Mouse (Mus musculus) right cerebral cortex, postnatal 4 days (tissue): ENCODE measurements around the gene Adam15.

Experiments used
- DNase-seq: peaks from one replicate; pipeline ENCODE4 v3.0.0-alpha.2; 2022

The Adam15 gene

GRCm38 (mm10) chr3:89349869-89350501, at the start of gene Adam15:
Gene Adam15, minus strand, starts transcription at chr3:89349996.
- DNase-seq = peak; percentile 90

DNA sequence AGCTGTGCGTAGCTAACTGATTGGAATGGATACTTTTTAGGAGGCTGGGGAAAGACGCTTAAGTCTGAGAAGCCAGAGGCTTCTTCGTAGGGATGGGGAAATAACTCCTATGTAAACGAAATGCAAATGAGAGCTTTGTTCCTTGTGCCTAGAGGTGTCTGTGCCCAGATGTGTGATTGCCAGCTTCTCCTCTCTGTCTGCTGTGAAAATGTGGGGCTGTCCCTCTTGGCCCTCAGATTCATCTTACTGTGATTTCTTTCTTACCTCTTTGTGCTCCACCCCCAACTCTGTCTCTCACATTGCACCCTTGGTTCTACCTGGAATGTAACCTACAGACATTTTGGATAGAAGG, 46.8 kb upstream of the Adam15 start:
- DNase-seq = no peak

DNA sequence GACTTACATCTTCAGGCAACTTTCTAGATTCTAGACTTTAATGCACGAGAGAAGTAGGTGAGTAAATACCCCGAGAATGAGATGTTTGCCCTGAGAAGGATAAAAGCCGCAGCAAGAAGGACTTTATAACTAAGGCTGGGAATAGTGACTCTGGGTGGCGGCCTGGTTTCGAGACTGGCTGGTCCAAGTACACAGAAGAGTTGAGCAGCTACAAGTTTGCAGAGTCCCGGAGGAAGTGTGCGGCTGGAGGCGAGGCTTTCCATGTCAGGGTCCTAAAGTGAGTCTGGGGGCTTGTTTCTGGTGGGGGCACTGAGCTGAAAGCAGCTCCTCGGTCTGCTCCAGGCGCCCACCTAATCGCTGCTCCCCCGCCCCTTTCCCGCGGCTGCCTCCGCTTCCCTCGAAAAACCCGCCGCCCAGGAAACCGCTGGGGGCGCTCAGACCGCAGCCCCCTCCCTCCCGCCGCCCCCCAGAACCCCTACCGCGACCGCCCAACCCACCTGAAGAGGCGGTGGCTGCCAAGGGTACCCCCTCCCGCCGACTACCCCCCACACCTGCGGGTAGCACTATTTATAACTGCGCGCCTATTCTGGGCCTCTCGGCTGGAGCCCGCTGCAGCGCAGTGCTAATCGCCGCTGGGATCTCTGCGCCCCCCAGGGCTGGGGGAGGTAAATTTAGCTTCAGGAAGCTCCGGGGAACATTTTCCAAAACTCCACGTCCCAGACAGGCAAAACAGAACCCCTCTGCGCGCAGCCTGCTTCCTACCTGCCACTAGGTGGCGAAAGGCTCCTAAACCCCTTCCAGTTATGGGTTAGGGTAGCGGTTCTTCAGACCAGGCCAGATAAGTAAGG, 46.2 kb upstream of the Adam15 start:
- DNase-seq = peak; percentile 57

- no peak for DNase-seq
Observed at GRCm38 (mm10) chr3:89395419-89395805, 45.6 kb upstream of the Adam15 start.

- peak; percentile 57 for DNase-seq
Observed at GRCm38 (mm10) chr3:89394894-89395256, 45.1 kb upstream of the Adam15 start.

DNA sequence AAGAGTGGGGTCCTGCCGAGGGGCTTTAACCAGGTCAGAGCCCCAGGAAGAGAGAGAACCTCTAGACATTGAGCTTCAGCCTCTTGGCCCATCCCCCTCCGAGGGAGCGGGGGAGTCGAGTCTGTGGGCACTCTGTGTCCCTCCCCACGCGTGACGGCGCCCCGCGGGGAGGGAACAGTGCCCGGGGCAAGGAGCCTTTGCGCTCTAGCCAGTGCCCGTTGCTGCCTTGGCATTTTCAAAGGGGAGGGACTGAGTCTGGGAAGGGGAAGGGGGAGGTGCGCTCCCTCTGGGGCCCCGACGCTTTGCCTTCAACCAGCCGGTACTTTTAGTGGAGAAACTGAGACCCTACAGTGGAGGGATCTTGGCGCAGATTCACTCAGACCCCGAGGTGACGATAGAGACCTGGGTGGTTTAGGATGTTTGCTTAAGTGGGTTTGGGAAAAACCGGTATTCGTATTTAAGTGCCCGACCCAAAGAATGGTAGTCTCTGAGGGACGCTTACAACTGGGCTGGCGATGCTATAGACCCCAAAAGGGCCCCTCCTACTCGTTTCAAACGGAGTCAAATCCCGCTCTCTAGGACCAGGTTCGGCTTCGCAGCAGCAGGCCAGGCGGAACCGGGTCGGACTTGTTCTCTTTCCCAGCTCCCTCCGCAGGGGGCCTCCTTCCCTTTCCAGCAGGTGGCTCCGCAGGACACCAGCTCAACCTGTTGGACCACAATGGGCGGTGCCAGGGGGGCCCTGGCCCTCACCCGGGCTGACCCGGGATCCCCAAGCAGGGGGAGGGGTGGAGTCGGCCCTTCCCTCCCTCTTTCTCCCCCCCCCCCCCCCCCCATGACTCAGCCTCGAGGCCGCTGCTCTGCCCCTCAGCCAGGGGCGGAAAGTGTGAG, 44.5 kb upstream of the Adam15 start, which contains the start of gene Zbtb7b:
Gene Zbtb7b (minus strand): TSS at position 771 of the 888 bp plus-strand sequence.
- DNase-seq = peak; percentile 53

DNA sequence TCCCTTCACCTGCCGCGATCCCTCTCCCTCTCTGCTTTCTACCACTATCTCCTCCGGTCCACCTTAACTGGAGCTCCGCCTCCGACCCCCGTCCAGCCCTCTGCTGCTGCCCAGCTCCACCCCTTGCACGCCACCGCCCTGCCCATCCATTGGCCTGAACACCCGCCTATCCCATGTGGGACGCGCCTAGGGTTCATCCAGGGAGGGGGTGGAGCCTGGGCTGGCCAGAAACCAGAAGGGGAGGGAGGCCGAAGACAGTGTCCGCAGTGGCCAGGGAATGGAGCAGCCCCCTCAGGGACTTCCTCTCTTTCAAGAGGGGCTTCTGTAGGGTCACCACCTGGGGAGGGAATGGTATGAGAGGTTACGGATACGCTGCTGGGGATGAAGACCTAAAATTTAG, 43.8 kb upstream of the Adam15 start:
- DNase-seq = peak; percentile 84

DNA sequence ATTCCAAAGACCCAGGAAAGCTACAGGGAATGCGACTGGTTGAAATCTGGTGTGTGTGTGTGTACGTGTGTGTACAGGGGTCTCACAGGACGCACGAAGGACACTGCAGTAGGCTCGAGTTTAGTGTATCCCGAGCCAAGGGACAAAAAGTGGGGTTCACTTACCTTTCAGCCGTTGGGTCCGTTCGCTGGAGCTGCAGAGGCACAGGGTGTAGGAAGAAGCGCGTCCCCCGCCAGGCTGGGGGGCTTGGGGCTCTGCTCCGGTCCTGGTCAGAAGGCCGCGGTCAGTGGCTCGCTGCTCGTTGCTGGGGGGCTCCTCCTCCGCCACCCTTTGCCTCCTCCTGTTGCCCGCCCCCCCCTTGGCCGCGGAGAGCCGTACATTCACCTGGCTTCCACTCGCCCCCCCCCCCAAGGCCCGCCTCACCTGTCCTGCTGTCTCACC, 43.1 kb upstream of the Adam15 start:
- no peak for DNase-seq

- DNase-seq = no peak
Observed at GRCm38 (mm10) chr3:89391663-89392511, 42.1 kb upstream of the Adam15 start.

DNA sequence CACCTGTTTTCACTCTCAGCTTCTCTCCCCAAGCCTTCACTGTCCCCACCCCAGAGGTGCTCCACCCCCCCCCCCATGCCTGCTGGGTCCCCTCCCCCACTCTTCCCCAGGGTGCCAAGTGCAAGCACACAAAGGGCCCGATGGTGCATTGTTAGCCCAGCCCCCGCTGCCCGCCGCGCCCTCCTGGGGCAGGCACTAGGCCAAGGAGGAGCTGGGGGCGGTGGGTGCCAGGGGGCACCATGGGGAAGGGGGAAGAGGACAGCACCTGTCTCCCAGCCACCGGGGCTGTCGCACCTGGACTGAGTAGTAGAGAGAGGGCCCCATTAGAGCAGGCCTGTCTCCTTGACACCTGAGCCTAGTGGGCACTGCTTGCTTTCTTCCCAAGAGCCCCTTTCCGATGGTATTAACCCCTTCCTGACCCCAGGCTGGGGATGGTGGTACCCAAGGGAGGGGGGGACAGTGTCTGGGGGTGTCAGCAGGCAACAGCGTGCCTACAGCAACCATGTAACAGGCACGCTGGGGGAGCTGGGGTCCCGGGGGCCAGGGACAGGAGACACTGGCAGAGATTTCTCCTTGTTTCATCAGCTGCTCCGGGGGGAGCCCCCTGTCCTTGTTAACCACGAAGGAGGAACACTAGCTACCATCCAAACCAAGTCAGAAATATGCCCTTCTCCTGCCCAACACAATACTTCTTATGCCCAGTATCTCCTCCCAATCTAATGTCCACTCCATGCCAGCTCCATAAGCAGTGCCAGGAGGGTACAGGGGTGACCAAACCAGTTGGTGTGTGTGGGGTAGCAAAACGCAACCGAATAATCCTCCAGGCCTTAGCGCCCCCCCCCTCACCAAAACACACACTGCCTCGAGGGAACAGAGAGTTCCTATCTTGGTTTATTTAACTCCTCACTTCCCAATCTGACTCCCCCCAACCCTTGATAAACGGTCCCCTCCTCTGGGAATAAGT, 41.2 kb upstream of the Adam15 start:
- DNase-seq = no peak

DNA sequence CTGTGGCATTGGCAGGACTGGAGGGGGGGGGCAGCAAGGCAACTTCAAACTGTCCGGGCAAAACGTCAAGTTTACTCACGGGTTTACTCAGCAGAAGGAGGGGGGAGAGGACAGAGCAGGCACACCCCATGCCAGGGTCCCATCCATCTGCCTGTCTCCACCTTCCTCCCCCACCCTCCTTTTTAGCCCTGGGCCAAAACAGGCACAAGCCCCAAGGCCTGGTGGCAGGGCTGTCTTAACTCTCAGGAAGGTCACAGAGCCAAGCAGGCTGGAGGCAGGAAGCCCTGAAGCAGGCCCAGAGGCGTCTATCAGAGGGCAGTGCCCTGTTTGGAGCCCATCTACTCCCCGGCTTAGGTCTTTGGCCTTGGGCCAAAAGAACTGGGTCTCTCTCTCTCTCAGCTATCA, 40.3 kb upstream of the Adam15 start:
- no peak for DNase-seq

- no peak for DNase-seq
Observed at GRCm38 (mm10) chr3:89388901-89389740, 39.3 kb upstream of the Adam15 start.

DNA sequence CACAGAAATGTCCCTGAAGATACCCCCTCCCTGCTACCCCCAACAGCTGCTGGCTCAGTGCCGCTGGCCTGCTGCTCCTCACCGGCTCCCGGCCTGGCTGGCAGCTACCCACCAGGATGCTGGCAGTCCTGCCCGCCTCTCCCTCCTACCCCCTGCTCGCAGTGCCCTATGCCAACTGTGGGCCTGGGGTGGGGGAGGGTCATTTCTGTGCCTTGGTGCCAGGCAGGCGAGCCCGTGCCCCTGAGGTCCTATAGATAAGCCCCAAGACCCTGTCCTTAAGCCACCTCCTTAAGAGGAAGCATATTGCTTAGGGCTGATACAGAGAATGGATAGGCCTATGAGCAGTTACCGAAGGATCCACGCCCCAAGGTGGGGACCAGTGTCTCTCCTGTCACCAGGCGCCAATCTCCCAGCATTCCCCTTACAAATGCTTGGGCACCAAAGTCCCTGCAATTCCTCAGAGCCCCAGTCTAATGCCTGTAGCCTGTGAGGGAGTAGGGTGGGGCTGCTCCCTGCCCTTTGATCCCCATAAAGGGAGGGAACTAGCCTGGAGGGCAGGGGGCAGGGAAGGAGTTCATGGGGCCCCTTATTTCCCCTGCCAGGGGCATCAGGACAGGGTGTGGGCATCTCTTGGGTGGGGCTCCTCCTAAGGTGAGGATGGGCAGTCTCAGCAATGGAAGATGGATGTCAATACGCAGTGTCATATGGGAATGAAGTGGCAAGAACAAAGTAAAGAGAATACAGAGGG, 38.5 kb upstream of the Adam15 start:
- peak; percentile 70 for DNase-seq

DNA sequence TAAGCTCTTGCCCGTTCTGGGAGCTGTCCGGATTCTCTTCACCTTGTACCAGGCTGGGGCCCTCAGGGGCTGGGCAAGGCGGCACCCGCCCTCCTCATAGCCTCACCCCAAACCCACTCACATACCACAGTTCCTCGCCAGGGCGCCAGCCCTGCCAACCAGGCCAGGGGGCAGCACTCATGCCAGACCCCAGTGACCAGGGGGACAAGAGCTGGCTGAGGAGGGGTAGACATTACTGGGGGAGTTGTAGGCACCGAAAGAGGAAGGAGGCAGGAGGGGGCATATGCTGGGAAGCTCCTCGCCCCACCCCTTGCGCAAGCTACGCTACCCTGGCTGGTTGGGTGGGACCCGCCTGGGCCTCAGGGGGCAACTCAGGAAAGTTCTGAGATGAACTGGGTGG, 37.8 kb upstream of the Adam15 start:
- no peak for DNase-seq

DNA sequence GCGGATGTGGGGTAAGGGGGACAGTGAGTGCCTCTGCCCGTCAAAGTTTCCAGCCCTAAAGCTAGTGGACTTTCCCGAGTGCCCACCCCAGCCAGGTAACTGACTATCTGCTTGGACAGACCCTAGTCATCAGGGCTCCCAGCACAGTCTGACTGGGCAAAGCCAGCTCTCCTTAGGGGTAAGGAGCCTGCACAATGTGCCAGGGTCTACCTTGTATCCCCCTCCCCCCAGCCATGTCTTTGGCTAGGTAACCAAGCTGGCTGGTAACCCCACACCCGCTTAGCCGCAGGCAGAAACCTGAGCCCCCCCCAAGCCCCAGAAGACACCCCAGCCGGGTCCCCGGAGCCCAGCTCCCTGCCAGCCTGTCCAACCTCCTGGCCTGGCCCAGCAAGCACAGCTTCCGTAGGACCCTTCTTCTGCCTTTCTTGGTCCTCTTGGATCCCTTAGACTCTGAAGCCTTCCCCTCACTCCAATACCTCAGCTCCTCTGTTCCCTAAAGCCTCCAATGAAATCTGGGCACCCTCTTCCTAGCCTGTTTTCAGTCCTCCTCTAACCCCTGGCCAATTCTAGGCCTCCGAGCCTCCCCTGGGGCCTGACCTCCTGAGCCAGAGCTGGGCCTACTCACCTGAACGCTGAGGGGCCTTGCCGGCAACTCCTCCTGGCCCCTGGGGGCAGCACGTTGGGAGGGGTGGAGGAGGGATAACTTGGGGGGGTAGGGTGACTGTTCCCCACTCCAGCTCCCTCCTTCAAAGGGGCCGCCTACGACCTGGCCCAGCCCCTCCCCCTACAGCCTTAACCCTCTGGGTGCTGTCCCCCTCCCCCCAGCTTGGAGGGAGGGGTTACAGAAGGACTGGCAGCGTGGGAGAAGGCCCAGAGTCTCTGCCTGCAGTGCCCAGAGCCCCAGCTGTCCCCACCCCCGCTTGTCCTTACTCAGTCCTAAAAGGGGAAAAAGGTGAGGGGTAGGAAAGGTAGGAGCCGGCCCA, 36.9 kb upstream of the Adam15 start:
- no peak for DNase-seq

DNA sequence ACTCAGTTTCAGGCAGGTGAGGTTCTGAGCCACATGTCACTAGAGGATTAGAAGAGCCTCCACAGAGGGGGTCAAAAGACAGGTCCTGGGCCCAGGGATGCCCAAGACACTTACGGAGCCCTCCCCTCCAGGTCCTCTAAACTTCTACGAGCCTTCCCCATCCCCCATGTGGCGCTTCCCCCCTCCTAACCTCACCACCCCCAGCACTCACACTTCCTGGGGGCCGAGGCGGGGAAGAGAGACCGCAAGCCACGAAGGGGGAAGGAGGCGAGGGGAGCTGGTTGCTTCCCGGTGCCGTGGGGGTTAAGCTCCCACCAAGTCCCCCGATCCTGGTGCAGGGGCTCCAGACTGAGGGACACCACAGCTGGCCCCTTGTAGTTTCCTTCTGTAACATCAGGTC, 35.7 kb upstream of the Adam15 start:
- no peak for DNase-seq

DNA sequence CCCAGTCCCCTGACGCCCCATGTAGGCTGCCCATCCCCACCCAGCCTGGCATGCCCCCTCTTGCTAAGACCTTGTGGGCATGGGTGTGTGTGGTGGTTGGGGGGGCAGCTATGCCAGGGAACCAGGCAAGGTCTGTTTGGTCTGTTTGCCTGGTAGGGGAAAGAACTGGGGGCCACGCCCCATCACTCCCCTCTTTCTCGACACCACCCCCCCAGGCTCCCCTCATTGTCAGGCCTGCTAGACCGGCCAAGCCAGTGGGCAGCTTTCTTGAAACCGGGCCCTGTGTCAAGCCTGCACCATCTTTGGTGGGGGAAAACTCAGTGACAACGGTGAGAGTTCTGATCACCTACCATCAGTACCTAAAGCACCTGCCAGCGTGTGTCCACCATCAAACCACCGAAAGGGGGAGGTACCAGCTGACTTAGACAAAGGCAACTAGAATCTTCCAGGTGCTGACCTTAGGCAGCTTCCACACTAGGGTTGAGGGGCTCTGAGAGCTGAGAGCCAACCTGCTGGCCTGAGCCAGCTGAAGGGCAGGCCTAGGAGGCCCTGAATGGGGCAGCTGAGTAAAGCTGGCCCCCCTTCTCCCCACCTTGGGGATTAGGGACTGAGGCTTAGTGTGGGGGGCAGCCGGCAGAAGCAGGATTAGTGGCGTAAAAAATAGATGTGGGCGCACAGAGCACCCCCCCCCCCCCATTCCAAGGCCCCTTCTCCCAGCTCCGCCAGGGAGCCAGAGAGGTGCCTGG, 34.7 kb upstream of the Adam15 start:
- no peak for DNase-seq
